ENCODE assay signal across 22 mouse cellular contexts in genomic region chr9:91545402-91545801, GRCm38 (mm10).
DNase-seq lines count a peak whose midpoint lies in the region; ATAC-seq and TF ChIP-seq lines count a peak whose summit lies in the region.
"Had no signal": no experiment of that assay in that cellular context is flagged by ENCODE, and none has a peak within 500 bp of the region (broad histone marks: within the 10 kb centered on the region; RNA-seq: fewer than 3 reads in every experiment).

No protein-coding gene starts in this region.

- no peaks in the 10 kb centered on the region for H3K9me3 ChIP-seq in forebrain, embryonic 13.5 days (replicated peaks)
- no peaks in the 10 kb centered on the region for H3K9me3 ChIP-seq in forebrain, embryonic 10.5 days
- no peaks in the 10 kb centered on the region for H3K9me3 ChIP-seq in midbrain, embryonic 14.5 days (ENCODE audit: control insufficient read depth, low read length)
- no peaks in the 10 kb centered on the region for H3K9me3 ChIP-seq in midbrain, embryonic 15.5 days
- no peaks in the 10 kb centered on the region for H3K9me3 ChIP-seq in forebrain, postnatal 0 days (ENCODE audit: low read length)
- H3K9me3 ChIP-seq: embryonic facial prominence, embryonic 13.5 days; heart, embryonic 15.5 days; hindbrain, embryonic 13.5 days; kidney, embryonic 15.5 days; limb, embryonic 10.5 days; stomach, embryonic 15.5 days had no signal

- no peak overlapping the region for H3K9ac ChIP-seq in forebrain, embryonic 13.5 days
- H3K9ac ChIP-seq in midbrain, embryonic 14.5 days (replicated peaks; ENCODE audit: low read length), result no peak overlapping the region
- H3K9ac ChIP-seq in midbrain, embryonic 15.5 days, result no peak overlapping the region
- H3K9ac ChIP-seq in forebrain, postnatal 0 days, result no peak overlapping the region
- H3K9ac ChIP-seq: embryonic facial prominence, embryonic 13.5 days; heart, embryonic 15.5 days; hindbrain, embryonic 13.5 days; kidney, embryonic 15.5 days; stomach, embryonic 15.5 days had no signal

- no peak for DNase-seq in forebrain, embryonic 10.5 days (ENCODE audit: extremely low spot score, low spot score)
- DNase-seq in midbrain, embryonic 14.5 days, result peak; percentile 35
- peak; percentile 83 for DNase-seq in cerebellum, adult 9-10 months
- peak; percentile 6 for DNase-seq in forebrain, postnatal 0 days
- no peak for DNase-seq in layer of hippocampus, postnatal 36 days
- no peak for DNase-seq in urinary bladder, postnatal 4 days (ENCODE audit: low spot score in 2 of 2)
- DNase-seq: adrenal gland, postnatal 14 days; gastrocnemius, postnatal 36 days; lung, adult 18-20 months; lung, postnatal 14 days; thymus, adult 18-20 months had no signal

- no peak overlapping the region for H3K4me2 ChIP-seq in forebrain, embryonic 13.5 days
- no peak overlapping the region for H3K4me2 ChIP-seq in midbrain, embryonic 14.5 days (ENCODE audit: low read length)
- no peak overlapping the region for H3K4me2 ChIP-seq in midbrain, embryonic 15.5 days
- no peak overlapping the region for H3K4me2 ChIP-seq in forebrain, postnatal 0 days (ENCODE audit: low read depth)
- H3K4me2 ChIP-seq: embryonic facial prominence, embryonic 13.5 days; heart, embryonic 15.5 days; hindbrain, embryonic 13.5 days; kidney, embryonic 15.5 days; stomach, embryonic 15.5 days had no signal

- no peak overlapping the region for H3K4me3 ChIP-seq in forebrain, embryonic 13.5 days
- no peak overlapping the region for H3K4me3 ChIP-seq in forebrain, embryonic 10.5 days
- H3K4me3 ChIP-seq in midbrain, embryonic 14.5 days (replicated peaks; ENCODE audit: low read depth, low read length), result no peak overlapping the region
- H3K4me3 ChIP-seq in midbrain, embryonic 15.5 days, result no peak overlapping the region
- no peak overlapping the region for H3K4me3 ChIP-seq in forebrain, postnatal 0 days (ENCODE audit: low read depth, low read length)
- H3K4me3 ChIP-seq: embryonic facial prominence, embryonic 13.5 days; heart, embryonic 15.5 days; hindbrain, embryonic 13.5 days; kidney, embryonic 15.5 days; limb, embryonic 10.5 days; stomach, embryonic 15.5 days had no signal

- no peaks in the 10 kb centered on the region for H3K36me3 ChIP-seq in forebrain, embryonic 13.5 days (ENCODE audit: poor library complexity, severe bottlenecking)
- no peaks in the 10 kb centered on the region for H3K36me3 ChIP-seq in forebrain, embryonic 10.5 days (replicated peaks)
- no peaks in the 10 kb centered on the region for H3K36me3 ChIP-seq in midbrain, embryonic 14.5 days (ENCODE audit: control insufficient read depth, insufficient read depth, low read length)
- no peaks in the 10 kb centered on the region for H3K36me3 ChIP-seq in midbrain, embryonic 15.5 days (replicated peaks)
- no peaks in the 10 kb centered on the region for H3K36me3 ChIP-seq in forebrain, postnatal 0 days (ENCODE audit: insufficient read depth)
- H3K36me3 ChIP-seq: embryonic facial prominence, embryonic 13.5 days; G1E; heart, embryonic 15.5 days; hindbrain, embryonic 13.5 days; kidney, embryonic 15.5 days; limb, embryonic 10.5 days; stomach, embryonic 15.5 days had no signal

- no peaks in the 10 kb centered on the region for H3K4me1 ChIP-seq in forebrain, embryonic 13.5 days
- no peaks in the 10 kb centered on the region for H3K4me1 ChIP-seq in forebrain, embryonic 10.5 days
- H3K4me1 ChIP-seq in midbrain, embryonic 14.5 days (ENCODE audit: control insufficient read depth, insufficient read depth, low read length), result no peaks in the 10 kb centered on the region
- H3K4me1 ChIP-seq in midbrain, embryonic 15.5 days, result no peaks in the 10 kb centered on the region
- H3K4me1 ChIP-seq in forebrain, postnatal 0 days (ENCODE audit: insufficient read depth), result no peaks in the 10 kb centered on the region
- H3K4me1 ChIP-seq: embryonic facial prominence, embryonic 13.5 days; heart, embryonic 15.5 days; kidney, embryonic 15.5 days; limb, embryonic 10.5 days; stomach, embryonic 15.5 days had no signal

- ATAC-seq in forebrain, embryonic 13.5 days, result 0 out of 2 replicates have a peak, but pooled peaks have one; percentile 58
- no peak for ATAC-seq in midbrain, embryonic 14.5 days (ENCODE audit: low FRiP score, low TSS enrichment)
- ATAC-seq in midbrain, embryonic 15.5 days (replicated peaks), result no peak
- no peak for ATAC-seq in forebrain, postnatal 0 days
- ATAC-seq: intestine, postnatal 0 days; midbrain, embryonic 16.5 days had no signal

- no peak overlapping the region for H3K27ac ChIP-seq in forebrain, embryonic 13.5 days
- H3K27ac ChIP-seq in forebrain, embryonic 10.5 days, result no peak overlapping the region
- H3K27ac ChIP-seq in midbrain, embryonic 14.5 days (replicated peaks; ENCODE audit: low read depth, low read length), result no peak overlapping the region
- no peak overlapping the region for H3K27ac ChIP-seq in midbrain, embryonic 15.5 days
- no peak overlapping the region for H3K27ac ChIP-seq in forebrain, postnatal 0 days (ENCODE audit: low read depth, low read length)
- H3K27ac ChIP-seq: embryonic facial prominence, embryonic 13.5 days; heart, embryonic 15.5 days; hindbrain, embryonic 13.5 days; kidney, embryonic 15.5 days; limb, embryonic 10.5 days; stomach, embryonic 15.5 days had no signal

- H3K27me3 ChIP-seq in forebrain, embryonic 13.5 days, result no peaks in the 10 kb centered on the region
- no peaks in the 10 kb centered on the region for H3K27me3 ChIP-seq in forebrain, embryonic 10.5 days (ENCODE audit: poor library complexity, severe bottlenecking)
- H3K27me3 ChIP-seq in midbrain, embryonic 14.5 days (ENCODE audit: control insufficient read depth, insufficient read depth, low read length), result no peaks in the 10 kb centered on the region
- H3K27me3 ChIP-seq in midbrain, embryonic 15.5 days (replicated peaks), result no peaks in the 10 kb centered on the region
- H3K27me3 ChIP-seq in forebrain, postnatal 0 days (ENCODE audit: insufficient read depth, low read length), result no peaks in the 10 kb centered on the region
- H3K27me3 ChIP-seq: embryonic facial prominence, embryonic 13.5 days; heart, embryonic 15.5 days; hindbrain, embryonic 13.5 days; kidney, embryonic 15.5 days; stomach, embryonic 15.5 days had no signal

- TF ChIP-seq CTCF in forebrain, postnatal 0 days (IDR thresholded peaks at IDR 0.05; ENCODE audit: low read depth), result no peak

- 36% methylated on average over 6 of the region's 6 CpGs for WGBS in forebrain, embryonic 13.5 days
- 74% methylated on average over 6 of the region's 6 CpGs for WGBS in forebrain, embryonic 10.5 days
- 54% methylated on average over 6 of the region's 6 CpGs for WGBS in midbrain, embryonic 14.5 days
- 46% methylated on average over 6 of the region's 6 CpGs for whole genome bisulfite sequencing in midbrain, embryonic 15.5 days
- WGBS in forebrain, postnatal 0 days, result 18% methylated on average over 6 of the region's 6 CpGs

Comparison
In these comparisons a context has a peak if more than half of its experiments do, and no peak if none do; other contexts are left out.
1. DNase-seq: peak in midbrain, embryonic 14.5 days (single experiment), cerebellum, adult 9-10 months (single experiment) and forebrain, postnatal 0 days (single experiment); none in forebrain, embryonic 10.5 days (single experiment), layer of hippocampus, postnatal 36 days (0 of 2) and urinary bladder, postnatal 4 days (0 of 2).